Mouse (Mus musculus) ES-E14 (cell line): ENCODE results near the gene Map2k3. TPM values are rescaled to one million over a fixed set of nuclear protein-coding genes. Genes with fewer than 3 reads are reported as not detected.
A peak's percentile ranks its signal among the peaks of the same experiment; 100 is the strongest.

Source experiments
- DNase-seq: peaks from one replicate; pipeline ENCODE4 v3.0.0-alpha.2; 2013; ENCODE audit warnings: low read depth, low spot score
- H3K27ac ChIP-seq: 2 replicates; pipeline ENCODE4 v1.5.1; 2012; ENCODE audit warnings: low read depth, mild to moderate bottlenecking, low read length, moderate library complexity, mixed read lengths; ENCODE audit not compliant: poor library complexity, insufficient read depth, severe bottlenecking
- H3K36me3 ChIP-seq: 2 replicates; pipeline ENCODE4 v1.6.1; 2012; ENCODE audit warnings: mild to moderate bottlenecking, low read length, moderate library complexity, mixed read lengths; ENCODE audit not compliant: control insufficient read depth, poor library complexity, insufficient read depth, severe bottlenecking
- H3K4me1 ChIP-seq, 2 experiments: fragments of 150-350 bp in 1 of 2; sonication (generic) in 1 of 2; 2 replicates each; pipeline ENCODE4 v1.6.1; 2012; ENCODE audit warnings: low read length in 2 of 2, mild to moderate bottlenecking in 1 of 2, mixed read lengths in 1 of 2; ENCODE audit not compliant: control insufficient read depth in 2 of 2, insufficient read depth in 2 of 2, poor library complexity in 1 of 2
- H3K4me3 ChIP-seq, 2 experiments: fragments of 150-350 bp in 1 of 2; sonication (generic) in 1 of 2; 2 replicates each; pipeline ENCODE4 v1.5.1; 2012; ENCODE audit warnings: low read length in 2 of 2, low read depth in 1 of 2, mild to moderate bottlenecking in 1 of 2, mixed read lengths in 1 of 2; ENCODE audit not compliant: insufficient read depth in 1 of 2, poor library complexity in 1 of 2, severe bottlenecking in 1 of 2
- H3K9ac ChIP-seq: 2 replicates; pipeline ENCODE4 v1.6.1; 2012; ENCODE audit warnings: low read depth, mild to moderate bottlenecking, low read length, mixed read lengths; ENCODE audit not compliant: poor library complexity, insufficient read depth, severe bottlenecking
- H3K9me3 ChIP-seq: fragments of 150-350 bp; sonication (generic); 2 replicates; pipeline ENCODE4 v1.6.1; 2012; ENCODE audit warnings: low read depth, mild to moderate bottlenecking, low read length; ENCODE audit not compliant: control insufficient read depth, insufficient read depth
- CHD2 ChIP-seq: IDR thresholded peaks from 2 replicates; pipeline ENCODE4 v1.6.1; 2014; ENCODE audit warnings: mild to moderate bottlenecking, low read depth, low read length, inconsistent platforms
- HCFC1 ChIP-seq: IDR thresholded peaks from 2 replicates; pipeline ENCODE4 v1.6.1; 2012; ENCODE audit warnings: low read length, inconsistent platforms, borderline replicate concordance; ENCODE audit not compliant: insufficient read depth
- MAFK ChIP-seq: IDR thresholded peaks from 2 replicates; pipeline ENCODE4 v1.6.1; 2014; ENCODE audit warnings: mild to moderate bottlenecking, low read depth, low read length, inconsistent platforms; ENCODE audit not compliant: insufficient read depth
- ZC3H11A ChIP-seq: IDR thresholded peaks from 2 replicates; pipeline ENCODE4 v1.6.1; 2012; ENCODE audit warnings: low read depth, mild to moderate bottlenecking, inconsistent platforms, low read length, borderline replicate concordance
- ZNF384 ChIP-seq: IDR thresholded peaks from 2 replicates; pipeline ENCODE4 v1.6.1; 2012; ENCODE audit warnings: low read depth, low read length, inconsistent platforms
- in situ Hi-C, 2 experiments: fragments of 600-800 bp; cut with MboI; formaldehyde crosslinking; loops; one replicate each; pipeline ENCODE4 v1.15.1; 2025; ENCODE audit warnings: low sequenced_read_pairs in 2 of 2, inconsistent platforms in 1 of 2; ENCODE audit not compliant: unreplicated experiment in 2 of 2
- total RNA-seq: library from RNA; depleted of rRNA; stranded (reverse); fragments of 300-350 nt; gene quantifications from 2 replicates; pipeline ENCODE4 v1.2.3, GENCODE M21; 2012

Gene Map2k3
- total RNA-seq, 1 experiment: 30.3 TPM

DNA sequence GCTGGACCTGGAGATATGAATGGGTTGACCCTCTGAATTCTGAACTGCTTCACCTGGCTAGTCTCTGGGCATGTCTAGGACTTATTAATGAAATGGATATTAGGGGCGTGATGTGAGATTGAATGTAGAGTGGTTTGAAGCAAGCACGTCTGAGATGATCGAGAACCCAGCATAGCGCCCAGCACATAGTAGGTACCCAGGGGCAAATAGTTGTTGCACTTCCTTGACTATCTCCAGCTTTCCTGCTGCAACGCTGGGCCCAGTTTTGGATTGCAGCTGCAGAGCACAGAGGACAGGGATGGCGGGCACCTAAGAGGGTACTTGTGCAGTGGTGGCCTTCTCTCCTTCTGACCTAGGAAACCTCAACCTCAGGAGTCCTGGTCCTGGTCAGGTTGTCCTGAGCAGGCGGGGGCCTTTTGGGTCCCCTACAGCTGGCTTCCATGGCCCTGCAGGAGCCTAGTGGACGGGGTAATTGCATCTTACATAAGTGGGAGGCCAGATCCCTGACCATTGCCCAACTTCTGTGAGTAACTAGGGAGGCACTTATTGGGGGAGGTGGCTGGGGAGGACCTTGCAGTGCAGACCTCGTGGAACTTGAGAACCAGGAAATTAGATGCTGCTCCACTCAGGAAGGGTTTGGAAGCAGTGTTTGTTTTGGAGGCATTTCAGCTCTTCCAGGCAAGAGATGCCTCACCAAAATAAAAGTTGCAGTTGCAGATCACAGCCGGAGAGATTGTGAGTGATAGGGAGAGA, 1.5 kb downstream of the Map2k3 start:
- Histone ChIP-seq H3K4me1 (peaks cover 3 to 12% of the 10 kb centered on the region in 2 experiments; a peak in 2 of 4 replicates), H3K36me3 (peaks cover 7% of the 10 kb centered on the region; the same call in 1 of the 2 replicates)
- TF ChIP-seq ZC3H11A (no peak), HCFC1 (no peak), MAFK (no peak), CHD2 (no peak), ZNF384 (no peak)

DNA sequence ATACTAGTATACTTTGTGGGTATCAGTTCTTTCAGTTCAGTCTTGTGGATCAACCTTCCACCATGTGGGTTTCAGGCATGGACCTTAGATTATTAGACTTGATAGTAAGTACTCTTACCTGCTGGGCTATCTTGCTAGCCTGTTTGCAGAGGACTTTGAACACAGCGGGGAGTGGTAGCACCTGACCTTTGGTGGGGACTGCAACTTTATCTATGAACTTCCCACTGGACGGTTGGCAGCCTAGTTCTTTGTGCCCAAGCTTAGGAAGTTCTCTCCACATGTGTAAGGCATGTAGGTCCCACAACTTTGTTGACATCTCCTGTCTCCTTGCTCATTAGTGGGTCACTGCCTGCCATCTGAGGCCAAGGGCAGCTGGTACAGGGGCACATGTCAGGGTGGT, 3.0 kb downstream of the Map2k3 start:
- Histone ChIP-seq H3K4me3 (no peak overlapping the region), H3K36me3 (peaks cover 7% of the 10 kb centered on the region; the same call in 1 of the 2 replicates), H3K27ac (no peak overlapping the region), H3K9me3 (no peaks in the 10 kb centered on the region), H3K9ac (no peak overlapping the region), H3K4me1 (peaks cover 3 to 12% of the 10 kb centered on the region in 2 experiments; a peak in 2 of 4 replicates)
- DNase-seq: no peak
- in situ Hi-C loops: no loop called here
- TF ChIP-seq MAFK (no peak), ZC3H11A (no peak), ZNF384 (no peak)

More for the DNA sequence above, 1.5 kb downstream of the Map2k3 start:
- Histone ChIP-seq H3K27ac (no peak overlapping the region), H3K9me3 (no peaks in the 10 kb centered on the region), H3K9ac (0 out of 2 replicates have a peak overlapping the region, but pooled peaks have one; percentile 5), H3K4me3 (peak overlapping the region in 1 of 2 experiments; percentile 99; a peak in 2 of 4 replicates)
- in situ Hi-C loops: no loop called here
- DNase-seq: no peak

DNA sequence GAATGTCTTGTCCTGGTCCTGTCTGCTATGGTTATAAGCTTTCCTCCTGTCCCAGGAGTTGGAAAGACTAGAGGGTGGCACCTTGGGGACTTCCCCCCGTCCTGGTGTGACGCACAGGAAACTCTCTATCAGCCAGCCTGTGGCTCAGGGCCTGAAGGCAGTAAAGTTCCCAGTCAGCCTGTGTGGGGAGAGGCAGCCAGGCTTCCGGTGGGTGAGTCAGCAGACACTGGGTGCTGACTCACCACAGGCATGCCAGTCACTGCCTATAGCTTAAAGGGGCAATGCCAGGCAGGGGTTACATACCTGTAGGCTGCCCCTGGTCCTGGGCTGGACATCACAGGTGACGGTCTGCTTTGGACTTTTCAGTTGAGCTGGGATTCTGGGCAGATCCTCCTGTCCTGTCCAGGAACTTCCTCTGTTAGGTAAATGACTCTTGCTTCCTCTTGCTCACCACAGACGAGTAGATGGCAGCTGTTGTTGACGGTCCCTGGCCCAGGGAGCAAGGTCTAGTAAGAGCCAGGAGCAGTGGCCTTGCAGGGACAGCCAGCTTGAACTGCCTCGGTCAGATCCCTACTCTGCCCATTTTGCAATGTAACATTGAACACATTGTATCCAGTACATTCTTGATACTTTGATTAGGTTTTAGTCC, 3.6 kb downstream of the Map2k3 start:
- Histone ChIP-seq H3K9me3 (no peaks in the 10 kb centered on the region), H3K9ac (no peak overlapping the region), H3K36me3 (peaks cover 7% of the 10 kb centered on the region; the same call in 1 of the 2 replicates), H3K4me1 (peaks cover 3 to 7% of the 10 kb centered on the region in 2 experiments; a peak in 2 of 4 replicates), H3K27ac (no peak overlapping the region), H3K4me3 (no peak overlapping the region)
- TF ChIP-seq CHD2 (no peak), ZC3H11A (no peak), HCFC1 (no peak), ZNF384 (no peak), MAFK (no peak)
- in situ Hi-C loops: no loop called here
- DNase-seq: no peak

DNA sequence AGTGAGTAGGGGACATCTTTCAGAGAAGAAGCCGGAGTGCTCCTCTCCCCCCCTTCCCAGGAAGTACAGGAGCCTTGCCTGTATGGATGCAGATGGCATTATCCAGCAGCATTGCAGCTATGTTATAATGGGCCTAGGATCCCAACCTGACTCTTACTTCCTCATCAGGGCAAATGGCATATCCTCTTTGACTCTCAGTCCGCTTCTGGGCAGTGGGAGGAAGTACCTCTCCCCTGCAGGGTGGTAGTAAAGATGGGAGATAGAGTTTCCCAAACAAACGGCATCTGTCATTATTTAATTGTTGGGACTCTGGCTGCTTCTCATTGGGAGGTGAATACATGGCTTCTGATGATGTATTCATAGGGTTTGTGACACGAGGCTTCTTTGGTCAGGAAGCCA, 4.1 kb downstream of the Map2k3 start:
- in situ Hi-C loops: no loop called here
- no peak overlapping the region for H3K4me3 ChIP-seq
- TF ChIP-seq CHD2 (no peak), ZNF384 (no peak), ZC3H11A (no peak), MAFK (no peak), HCFC1 (no peak)
- peaks cover 3 to 11% of the 10 kb centered on the region in 2 experiments; a peak in 2 of 4 replicates for H3K4me1 ChIP-seq
- no peaks in the 10 kb centered on the region for H3K9me3 ChIP-seq
- H3K36me3 ChIP-seq: peaks cover 7% of the 10 kb centered on the region; the same call in 1 of the 2 replicates
- no peak overlapping the region for H3K27ac ChIP-seq
- DNase-seq: no peak
- no peak overlapping the region for H3K9ac ChIP-seq
